Mouse (Mus musculus) limb, embryonic 10.5 days (tissue): ENCODE data around the gene Hivep2. TPM values are rescaled to one million over a fixed set of nuclear protein-coding genes. Genes with fewer than 3 reads are reported as not detected.

Source experiments
- DNase-seq: peaks from one replicate; pipeline ENCODE4 v3.0.0-alpha.2; 2017; ENCODE audit warnings: low spot score
- H3K27ac ChIP-seq: fragments of 300-500 bp; sonication (generic); 2 replicates; pipeline ENCODE4 v1.5.1; 2016; ENCODE audit warnings: mild to moderate bottlenecking
- H3K27me3 ChIP-seq: fragments of 300-500 bp; sonication (generic); 2 replicates; pipeline ENCODE4 v1.6.1; 2016; ENCODE audit warnings: low read depth, mild to moderate bottlenecking; ENCODE audit not compliant: poor library complexity, severe bottlenecking
- H3K36me3 ChIP-seq: fragments of 300-500 bp; sonication (generic); 2 replicates; pipeline ENCODE4 v1.6.1; 2016; ENCODE audit warnings: mild to moderate bottlenecking, moderate library complexity
- H3K4me1 ChIP-seq: fragments of 300-500 bp; sonication (generic); 2 replicates; pipeline ENCODE4 v1.6.1; 2016
- H3K4me3 ChIP-seq: fragments of 300-500 bp; sonication (generic); 2 replicates; pipeline ENCODE4 v1.5.1; 2016; ENCODE audit warnings: mild to moderate bottlenecking, moderate library complexity
- H3K9me3 ChIP-seq: fragments of 300-500 bp; sonication (generic); replicated peaks from 2 replicates; pipeline ENCODE4 v1.6.1; 2016; ENCODE audit warnings: mild to moderate bottlenecking
- WGBS: fragments of 180-500 bp; shearing (Covaris S2); methylation state at CpG from one replicate; pipeline ENCODE4 v1.1.7; 2016; 5-methylcytosine and 5-hydroxymethylcytosine counted together
- polyA plus RNA-seq: library from polyadenylated mRNA; unstranded; fragments of >200 nt; fragmentation: Nextera tagmentation; extraction: Ambion mirVana; gene quantifications from 2 replicates; pipeline ENCODE4 v1.2.1, GENCODE M21; 2016

Gene Hivep2
- polyA plus RNA-seq, 1 experiment from 2014 or later: 0.44 TPM

DNA sequence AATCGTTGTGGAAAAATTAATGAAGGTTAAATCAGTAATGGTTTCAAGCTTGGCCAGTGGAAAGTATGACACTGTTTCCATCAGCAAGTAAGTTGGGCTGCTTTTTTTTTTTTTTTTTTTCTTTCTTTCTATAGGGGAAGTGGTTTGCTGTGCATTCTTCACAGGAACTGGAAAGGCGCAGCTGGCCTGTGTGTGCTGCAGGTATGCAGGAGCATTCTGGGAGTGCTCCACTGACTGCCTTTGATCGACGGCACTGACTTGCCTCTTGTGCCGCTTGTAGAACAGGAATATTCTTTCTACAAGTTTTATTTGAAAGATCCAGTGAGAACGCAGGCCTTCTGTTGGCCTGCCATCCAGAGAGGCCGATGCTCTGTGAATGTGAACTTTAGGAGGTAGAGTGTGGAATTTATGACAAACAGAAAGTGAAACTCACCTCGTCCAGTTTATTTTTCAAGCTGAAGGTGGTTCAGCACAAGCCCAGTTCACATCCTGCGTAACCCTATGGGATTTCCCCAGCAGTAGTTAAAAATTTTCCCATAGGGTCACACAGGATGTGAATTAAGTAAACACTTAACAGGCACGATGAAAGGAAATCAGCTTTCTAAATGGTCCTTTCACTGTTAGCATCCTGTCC, 120.1 kb downstream of the Hivep2 start:
- no peaks in the 10 kb centered on the region for H3K36me3 ChIP-seq
- H3K27ac ChIP-seq: no peak overlapping the region
- 80% methylated on average over 10 of the region's 10 CpGs for WGBS
- no peaks in the 10 kb centered on the region for H3K27me3 ChIP-seq
- H3K4me1 ChIP-seq: no peaks in the 10 kb centered on the region
- H3K4me3 ChIP-seq: no peak overlapping the region
- H3K9me3 ChIP-seq: no peaks in the 10 kb centered on the region
- no peak for DNase-seq

DNA sequence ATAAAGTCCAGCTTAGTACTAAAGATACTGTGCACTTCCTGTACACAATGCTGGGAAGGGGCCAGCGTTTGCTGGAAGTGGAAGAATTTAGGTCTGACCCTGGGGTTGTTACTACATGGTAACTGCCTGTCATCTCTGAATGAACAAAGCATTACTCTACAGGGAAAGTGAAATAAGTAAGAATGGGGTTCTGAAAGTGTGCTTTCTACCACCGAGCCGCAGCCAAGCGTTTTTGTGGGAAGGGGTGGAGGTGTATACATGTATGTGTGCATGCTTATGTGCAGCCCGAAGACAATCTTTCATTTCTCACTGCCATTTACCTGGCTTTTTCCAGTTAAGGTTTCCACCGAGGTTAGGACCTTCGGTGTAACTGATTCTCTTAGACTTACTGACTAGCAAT, 121.4 kb downstream of the Hivep2 start:
- no peak overlapping the region for H3K27ac ChIP-seq
- no peaks in the 10 kb centered on the region for H3K9me3 ChIP-seq
- no peaks in the 10 kb centered on the region for H3K4me1 ChIP-seq
- no peaks in the 10 kb centered on the region for H3K27me3 ChIP-seq
- DNase-seq: no peak
- no peaks in the 10 kb centered on the region for H3K36me3 ChIP-seq
- no peak overlapping the region for H3K4me3 ChIP-seq
- WGBS: 87% methylated on average over 7 of the region's 7 CpGs

DNA sequence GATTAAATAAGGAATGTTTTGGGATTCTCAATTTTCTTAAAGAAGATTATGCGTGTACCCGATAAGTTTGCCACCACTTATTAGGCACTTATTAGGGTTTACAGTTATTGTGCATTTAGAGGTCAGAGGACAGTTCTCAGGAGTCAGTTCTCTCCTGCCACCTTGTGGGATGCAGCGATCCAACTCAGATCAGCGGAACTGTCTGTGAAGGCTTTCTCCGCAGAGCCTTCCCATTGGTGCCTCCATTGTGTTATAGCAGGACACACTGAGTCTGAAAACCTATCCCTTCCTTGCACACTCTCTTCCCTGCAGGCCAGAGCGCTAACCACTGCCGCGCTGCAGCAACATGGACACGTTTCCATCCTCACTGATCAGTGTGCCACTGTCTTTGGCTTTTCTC, 123.6 kb downstream of the Hivep2 start:
- Histone ChIP-seq H3K27me3 (no peaks in the 10 kb centered on the region), H3K27ac (no peak overlapping the region), H3K9me3 (no peaks in the 10 kb centered on the region), H3K4me3 (no peak overlapping the region), H3K4me1 (no peaks in the 10 kb centered on the region), H3K36me3 (no peaks in the 10 kb centered on the region)
- 51% methylated on average over 9 of the region's 9 CpGs for WGBS
- no peak for DNase-seq

DNA sequence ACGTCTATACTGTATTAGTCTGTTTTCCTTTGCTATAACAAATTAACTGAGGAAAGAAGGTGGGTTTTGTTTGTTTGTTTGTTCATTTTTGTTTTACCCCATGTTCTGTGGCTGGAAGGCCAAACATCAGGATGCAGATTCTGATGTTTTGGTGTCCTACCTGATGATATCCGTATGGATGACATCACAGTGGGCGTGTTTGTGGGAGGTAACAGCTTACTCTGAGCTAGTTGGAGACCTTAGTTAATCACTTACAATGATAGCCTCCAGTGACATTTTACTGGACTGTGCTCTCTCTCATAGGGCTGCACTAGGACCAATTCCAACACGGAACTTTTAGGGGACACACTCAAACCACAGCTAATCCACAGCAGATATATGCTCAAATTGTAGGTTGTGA, 128.2 kb downstream of the Hivep2 start:
- H3K4me1 ChIP-seq: no peaks in the 10 kb centered on the region
- WGBS: 90% methylated on average over 4 of the region's 4 CpGs
- no peaks in the 10 kb centered on the region for H3K27me3 ChIP-seq
- no peak overlapping the region for H3K4me3 ChIP-seq
- H3K27ac ChIP-seq: no peak overlapping the region
- no peaks in the 10 kb centered on the region for H3K36me3 ChIP-seq
- no peak for DNase-seq
- H3K9me3 ChIP-seq: no peaks in the 10 kb centered on the region

DNA sequence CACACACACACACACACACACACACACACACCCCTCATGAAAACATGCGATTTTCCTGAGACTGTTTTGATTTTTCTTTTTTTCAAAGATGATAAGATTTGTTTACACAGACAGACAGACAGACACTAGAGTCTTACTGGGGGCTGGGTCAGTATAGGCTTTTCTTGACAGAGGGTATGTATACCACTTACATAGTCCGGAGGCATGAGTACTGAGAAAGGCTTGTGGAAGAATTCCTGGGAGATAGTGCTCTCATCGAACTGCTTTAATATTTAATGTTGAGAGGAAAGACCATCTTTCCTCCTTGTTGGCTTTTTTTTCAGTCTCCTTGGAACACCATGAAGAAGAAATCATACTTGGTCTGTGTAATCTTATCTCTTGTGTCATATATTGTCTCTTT, 130.2 kb downstream of the Hivep2 start:
- Histone ChIP-seq H3K36me3 (no peaks in the 10 kb centered on the region), H3K27me3 (no peaks in the 10 kb centered on the region), H3K27ac (no peak overlapping the region), H3K4me1 (no peaks in the 10 kb centered on the region), H3K9me3 (no peaks in the 10 kb centered on the region), H3K4me3 (no peak overlapping the region)
- DNase-seq: no peak
- WGBS: 93% methylated on average over 3 of the region's 3 CpGs

DNA sequence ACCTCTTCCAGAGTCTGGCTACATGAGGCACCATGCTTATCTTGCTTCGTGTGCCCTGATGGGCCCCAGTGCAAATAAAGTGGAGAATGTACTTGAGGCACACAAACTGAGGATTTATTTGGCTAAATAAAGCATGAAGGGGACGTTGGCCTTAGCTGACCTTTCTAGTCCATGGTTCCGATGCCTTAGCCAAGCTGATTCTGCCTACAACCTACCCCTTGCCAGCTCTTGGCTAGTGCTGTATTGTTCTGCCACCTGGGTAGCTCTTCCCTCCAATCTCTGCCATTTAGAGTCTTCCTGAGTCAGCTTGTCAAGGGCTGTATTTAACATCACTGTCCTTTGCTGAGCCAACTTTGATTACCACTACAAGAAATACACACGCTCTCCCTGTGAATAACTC, 133.3 kb downstream of the Hivep2 start:
- Histone ChIP-seq H3K27ac (no peak overlapping the region), H3K9me3 (no peaks in the 10 kb centered on the region), H3K27me3 (no peaks in the 10 kb centered on the region), H3K36me3 (no peaks in the 10 kb centered on the region), H3K4me1 (no peaks in the 10 kb centered on the region), H3K4me3 (no peak overlapping the region)
- DNase-seq: no peak
- 88% methylated on average over 4 of the region's 4 CpGs for WGBS

DNA sequence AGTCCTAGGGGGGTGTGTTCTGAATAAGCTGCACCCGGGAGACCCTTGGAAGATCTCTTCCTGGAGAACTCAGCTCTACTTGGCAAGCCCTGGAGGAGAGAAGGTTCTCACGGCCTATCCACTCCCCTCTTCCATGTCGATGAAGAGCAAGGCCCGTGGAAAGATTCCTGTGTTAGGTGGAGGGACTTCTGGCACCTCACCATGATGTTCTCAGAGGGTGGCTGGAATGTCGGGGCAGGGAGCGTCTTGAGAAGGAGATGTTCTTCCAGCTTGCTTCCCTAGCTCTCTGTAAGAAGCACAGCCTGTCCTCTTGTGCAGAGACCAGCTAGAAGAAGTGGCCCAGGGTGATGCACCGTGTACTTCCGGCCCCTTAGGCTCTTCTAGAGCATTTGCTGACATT, 134.2 kb downstream of the Hivep2 start:
- Histone ChIP-seq H3K4me1 (no peaks in the 10 kb centered on the region), H3K4me3 (no peak overlapping the region), H3K27me3 (no peaks in the 10 kb centered on the region), H3K27ac (no peak overlapping the region), H3K36me3 (no peaks in the 10 kb centered on the region), H3K9me3 (no peaks in the 10 kb centered on the region)
- WGBS: 88% methylated on average over 8 of the region's 8 CpGs
- DNase-seq: no peak

DNA sequence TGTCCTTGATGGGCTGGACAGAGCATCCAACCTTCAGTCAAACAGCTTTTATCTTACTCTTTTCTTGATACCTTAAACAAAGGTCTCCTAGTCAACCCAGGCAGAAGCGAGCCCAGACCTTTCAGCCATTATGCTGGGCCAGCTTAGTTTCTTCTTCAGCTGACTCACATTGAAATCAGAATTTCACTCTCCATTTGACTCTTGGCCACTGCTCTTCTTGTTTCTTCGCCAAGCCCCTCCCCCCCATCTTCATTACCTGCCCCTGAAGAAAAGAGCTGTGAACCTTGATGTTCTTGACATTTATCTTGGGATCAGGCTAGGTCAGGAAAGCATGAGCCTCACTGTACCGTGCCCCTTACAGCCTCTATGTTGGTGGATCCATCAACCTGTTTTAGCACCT, 135.0 kb downstream of the Hivep2 start:
- Histone ChIP-seq H3K9me3 (no peaks in the 10 kb centered on the region), H3K4me3 (no peak overlapping the region), H3K4me1 (no peaks in the 10 kb centered on the region), H3K27me3 (no peaks in the 10 kb centered on the region), H3K36me3 (no peaks in the 10 kb centered on the region), H3K27ac (no peak overlapping the region)
- 92% methylated on average over 3 of the region's 3 CpGs for WGBS
- DNase-seq: no peak

DNA sequence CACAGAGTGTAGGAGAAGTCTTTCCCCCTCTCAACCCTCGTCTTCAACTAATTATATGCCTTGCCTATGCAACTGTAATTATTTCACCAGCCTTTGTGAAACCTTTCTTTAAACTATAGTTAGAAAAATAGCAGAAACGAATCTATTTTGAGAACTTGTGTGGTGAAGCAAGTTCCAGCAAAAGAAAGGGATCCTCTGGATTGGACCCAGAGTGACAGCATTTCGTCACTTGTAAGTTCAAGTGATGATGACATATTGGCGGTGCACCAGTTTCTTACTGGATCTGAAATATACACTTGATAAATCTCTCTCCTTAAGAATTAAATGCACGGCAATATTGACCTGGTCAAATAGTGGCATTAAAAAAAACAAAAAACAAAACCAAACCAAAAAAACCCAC, 136.1 kb downstream of the Hivep2 start:
- WGBS: 87% methylated on average over 5 of the region's 5 CpGs
- Histone ChIP-seq H3K4me3 (no peak overlapping the region), H3K27ac (no peak overlapping the region), H3K27me3 (no peaks in the 10 kb centered on the region), H3K9me3 (no peaks in the 10 kb centered on the region), H3K36me3 (no peaks in the 10 kb centered on the region), H3K4me1 (no peaks in the 10 kb centered on the region)
- no peak for DNase-seq

DNA sequence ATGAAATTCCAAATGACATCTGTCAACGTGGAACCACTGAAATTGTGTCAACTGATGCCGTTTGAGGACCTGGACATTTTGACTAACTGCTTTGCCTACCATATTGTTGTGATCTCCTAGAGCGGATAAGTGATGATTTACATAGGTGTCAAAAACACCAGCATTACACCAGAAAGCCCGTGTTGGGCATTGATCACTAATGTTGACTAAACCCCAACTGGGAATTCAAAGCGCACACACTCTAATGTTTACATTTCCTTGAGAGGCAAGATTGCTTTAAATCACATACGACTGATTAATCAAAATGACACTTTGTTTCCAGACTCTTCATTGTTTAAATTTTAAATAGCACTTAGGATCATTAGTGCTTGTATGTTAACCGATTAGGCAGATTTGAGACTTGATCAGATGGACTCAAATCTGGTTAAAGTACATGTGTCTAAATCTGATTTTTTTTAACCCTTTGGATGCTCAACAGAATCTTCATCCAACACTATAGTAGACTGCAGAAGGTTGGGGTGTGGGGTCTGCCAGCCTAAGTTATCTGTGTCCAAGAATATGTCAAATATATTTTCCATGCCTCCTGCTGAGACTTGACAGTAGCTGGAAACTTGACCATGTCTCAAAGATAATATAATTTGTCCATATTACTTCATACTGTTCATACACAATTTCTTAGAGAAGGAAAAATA, 142.3 kb downstream of the Hivep2 start:
- Histone ChIP-seq H3K27ac (no peak overlapping the region), H3K4me1 (no peaks in the 10 kb centered on the region), H3K27me3 (no peaks in the 10 kb centered on the region), H3K4me3 (no peak overlapping the region), H3K9me3 (no peaks in the 10 kb centered on the region), H3K36me3 (no peaks in the 10 kb centered on the region)
- 84% methylated on average over 7 of the region's 7 CpGs for WGBS
- no peak for DNase-seq

DNA sequence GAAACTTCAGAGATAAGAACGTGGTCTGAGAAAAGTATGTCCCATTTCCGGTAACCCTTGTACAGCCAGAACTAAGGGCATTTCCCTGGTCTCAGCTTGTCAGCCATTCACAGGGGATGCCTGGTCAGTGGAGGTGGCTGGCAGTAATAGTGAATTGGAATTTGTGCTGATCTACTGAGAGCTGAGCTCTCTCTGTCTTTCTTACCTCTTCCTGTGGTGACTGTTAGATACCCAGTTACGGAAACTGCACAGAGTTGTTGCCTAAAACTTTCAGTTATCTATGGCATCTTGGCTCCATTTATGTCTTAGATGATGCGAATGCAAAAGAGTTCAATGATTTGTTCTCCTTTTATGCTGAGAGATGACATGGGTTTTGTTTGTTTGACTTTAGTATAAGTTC, 150.0 kb downstream of the Hivep2 start:
- H3K4me1 ChIP-seq: no peaks in the 10 kb centered on the region
- no peak overlapping the region for H3K27ac ChIP-seq
- H3K27me3 ChIP-seq: no peaks in the 10 kb centered on the region
- H3K36me3 ChIP-seq: no peaks in the 10 kb centered on the region
- WGBS: 78% methylated on average over 4 of the region's 4 CpGs
- DNase-seq: no peak
- H3K9me3 ChIP-seq: no peaks in the 10 kb centered on the region
- H3K4me3 ChIP-seq: no peak overlapping the region

DNA sequence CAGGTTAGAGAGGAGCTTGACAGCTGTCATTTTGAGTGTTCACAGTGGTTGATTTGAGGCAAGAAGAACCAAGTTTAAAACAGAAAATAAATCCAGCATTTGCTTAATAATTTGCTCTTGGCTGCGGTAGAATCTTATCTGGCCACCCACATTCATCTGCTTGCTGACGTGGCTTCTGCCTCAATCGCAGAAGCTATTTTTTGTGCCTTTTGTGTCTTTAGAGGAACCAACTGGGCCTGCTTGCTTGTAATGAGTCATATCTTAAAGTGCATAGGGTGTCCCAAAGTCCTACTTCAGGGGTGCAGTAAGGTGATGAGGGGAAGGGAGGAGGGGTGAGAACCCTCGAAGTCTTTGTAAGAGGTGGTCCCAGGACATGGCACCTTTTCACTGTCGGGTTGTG, 151.1 kb downstream of the Hivep2 start:
- Histone ChIP-seq H3K4me1 (no peaks in the 10 kb centered on the region), H3K9me3 (no peaks in the 10 kb centered on the region), H3K27ac (no peak overlapping the region), H3K27me3 (no peaks in the 10 kb centered on the region), H3K4me3 (no peak overlapping the region), H3K36me3 (no peaks in the 10 kb centered on the region)
- no peak for DNase-seq
- 87% methylated on average over 5 of the region's 5 CpGs for WGBS

DNA sequence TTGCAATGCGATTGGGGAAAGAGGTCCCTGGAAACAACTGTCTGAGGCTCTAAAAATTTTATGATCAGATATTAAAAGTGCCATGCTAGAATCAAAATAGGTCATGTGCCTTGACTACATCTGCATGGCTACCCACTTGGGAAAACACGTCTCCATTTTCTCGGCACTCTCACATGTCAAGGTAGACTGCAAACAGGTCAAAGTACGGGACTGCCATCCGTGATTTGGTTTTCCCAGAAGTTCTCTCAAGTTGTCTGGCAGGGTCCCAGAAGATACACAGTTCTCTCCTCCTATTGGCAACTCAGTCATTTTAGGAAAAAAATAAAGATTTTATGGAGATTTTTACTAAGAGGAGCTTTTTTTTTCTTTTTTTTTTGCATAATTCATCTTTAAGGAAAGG, 153.3 kb downstream of the Hivep2 start:
- H3K4me1 ChIP-seq: no peaks in the 10 kb centered on the region
- no peaks in the 10 kb centered on the region for H3K9me3 ChIP-seq
- no peak overlapping the region for H3K4me3 ChIP-seq
- H3K27ac ChIP-seq: no peak overlapping the region
- whole genome bisulfite sequencing: 94% methylated on average over 5 of the region's 5 CpGs
- DNase-seq: no peak
- no peaks in the 10 kb centered on the region for H3K27me3 ChIP-seq
- H3K36me3 ChIP-seq: no peaks in the 10 kb centered on the region

DNA sequence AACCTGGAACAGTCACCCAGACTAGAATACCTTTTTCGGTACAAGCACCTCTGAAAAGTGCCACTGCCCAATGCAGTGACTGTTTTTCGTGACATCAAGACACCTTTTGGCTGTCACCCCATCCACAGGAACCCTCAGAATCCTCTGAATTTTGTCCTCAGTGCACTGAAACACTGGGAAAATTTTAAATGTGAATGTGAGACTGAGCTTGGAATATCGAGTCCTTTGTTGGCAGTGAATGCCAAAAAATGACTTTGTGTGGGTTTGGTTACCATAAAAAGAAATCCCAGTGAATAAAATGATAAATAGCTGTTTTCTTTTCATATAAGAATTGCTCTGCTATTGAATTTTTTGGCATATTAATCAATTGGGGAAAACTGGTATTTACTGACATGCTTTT, 154.6 kb downstream of the Hivep2 start:
- Histone ChIP-seq H3K9me3 (no peaks in the 10 kb centered on the region), H3K36me3 (no peaks in the 10 kb centered on the region), H3K27ac (no peak overlapping the region), H3K4me3 (no peak overlapping the region), H3K4me1 (no peaks in the 10 kb centered on the region), H3K27me3 (no peaks in the 10 kb centered on the region)
- DNase-seq: no peak
- WGBS: 93% methylated on average over 3 of the region's 3 CpGs
